Mouse (Mus musculus) neural tube, embryonic 14.5 days (tissue): ENCODE measurements around the gene Zfp46. TPM values are rescaled to one million over a fixed set of nuclear protein-coding genes. Genes with fewer than 3 reads are reported as not detected.

Experiments used
- ATAC-seq: fragments of 200-750 bp; cut with Nextera tagmentation; 2 replicates; pipeline ENCODE4 v1.8.0; 2017; ENCODE audit warnings: low read depth, mild to moderate bottlenecking, moderate TSS enrichment, moderate library complexity
- H3K27ac ChIP-seq: fragments of 300-500 bp; sonication (generic); 2 replicates; pipeline ENCODE4 v1.5.1; 2014; ENCODE audit warnings: low read depth, mild to moderate bottlenecking, control low read depth, low read length, moderate library complexity, mixed read lengths
- H3K27me3 ChIP-seq: fragments of 300-500 bp; sonication (generic); 2 replicates; pipeline ENCODE4 v1.6.1; 2014; ENCODE audit warnings: low read length; ENCODE audit not compliant: control insufficient read depth, insufficient read depth
- H3K36me3 ChIP-seq: fragments of 300-500 bp; sonication (generic); 2 replicates; pipeline ENCODE4 v1.6.1; 2014; ENCODE audit warnings: low read length, mixed read lengths; ENCODE audit not compliant: control insufficient read depth, insufficient read depth
- H3K4me1 ChIP-seq: fragments of 300-500 bp; sonication (generic); 2 replicates; pipeline ENCODE4 v1.6.1; 2014; ENCODE audit warnings: low read length; ENCODE audit not compliant: control insufficient read depth, insufficient read depth
- H3K4me2 ChIP-seq: fragments of 300-500 bp; sonication (generic); 2 replicates; pipeline ENCODE4 v1.6.1; 2014; ENCODE audit warnings: mild to moderate bottlenecking, low read depth, low read length, control low read depth
- H3K4me3 ChIP-seq: fragments of 300-500 bp; sonication (generic); 2 replicates; pipeline ENCODE4 v1.5.1; 2014; ENCODE audit warnings: low read depth, low read length, control low read depth, mixed read lengths
- H3K9ac ChIP-seq: fragments of 300-500 bp; sonication (generic); replicated peaks from 2 replicates; pipeline ENCODE4 v1.6.1; 2014; ENCODE audit warnings: low read depth, mild to moderate bottlenecking, control low read depth, low read length, mixed read lengths
- H3K9me3 ChIP-seq: fragments of 300-500 bp; sonication (generic); 2 replicates; pipeline ENCODE4 v1.6.1; 2016; ENCODE audit warnings: low read length; ENCODE audit not compliant: control insufficient read depth
- WGBS: fragments of 180-500 bp; shearing (Covaris S2); extraction: QIAGEN DNeasy Blood & Tissue Kit; methylation state at CpG from one replicate; pipeline ENCODE4 v1.1.7; 2014; 5-methylcytosine and 5-hydroxymethylcytosine counted together
- polyA plus RNA-seq: library from polyadenylated mRNA; unstranded; fragments of >200 nt; fragmentation: Nextera tagmentation; extraction: Ambion mirVana; gene quantifications from 2 replicates; pipeline ENCODE4 v1.2.1, GENCODE M21; 2014

Zfp46 gene
- polyA plus RNA-seq, 1 experiment from 2014 or later, result 51.3 TPM

DNA sequence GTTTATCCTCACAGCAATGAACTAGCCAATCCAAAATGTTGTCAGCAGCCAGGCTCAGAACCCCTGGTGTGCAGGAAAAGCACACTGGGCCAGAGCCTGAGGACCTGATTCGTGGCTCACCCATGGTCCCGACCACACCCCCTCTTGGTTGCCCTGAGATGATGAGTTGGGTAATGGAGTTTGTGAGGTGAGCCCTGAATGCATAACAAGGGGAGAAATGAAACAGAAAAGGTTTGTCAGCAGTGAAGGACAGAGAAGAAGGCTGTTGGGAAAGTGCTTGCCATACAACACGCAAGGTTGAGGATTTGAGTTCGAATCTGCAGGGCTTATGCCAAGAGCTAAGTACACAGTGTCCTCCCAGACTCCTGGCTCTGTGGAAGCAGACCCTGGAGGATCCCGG is 38.8 kb upstream of the Zfp46 start:
- no peak overlapping the region for H3K4me3 ChIP-seq
- no peaks in the 10 kb centered on the region for H3K9me3 ChIP-seq
- peaks cover 18% of the 10 kb centered on the region for H3K27me3 ChIP-seq
- H3K4me1 ChIP-seq, result peaks cover 22% of the 10 kb centered on the region
- H3K4me2 ChIP-seq, result no peak overlapping the region
- H3K9ac ChIP-seq, result no peak overlapping the region
- no peaks in the 10 kb centered on the region for H3K36me3 ChIP-seq
- ATAC-seq, result no peak
- H3K27ac ChIP-seq, result no peak overlapping the region
- 44% methylated on average over 5 of the region's 5 CpGs for WGBS

DNA sequence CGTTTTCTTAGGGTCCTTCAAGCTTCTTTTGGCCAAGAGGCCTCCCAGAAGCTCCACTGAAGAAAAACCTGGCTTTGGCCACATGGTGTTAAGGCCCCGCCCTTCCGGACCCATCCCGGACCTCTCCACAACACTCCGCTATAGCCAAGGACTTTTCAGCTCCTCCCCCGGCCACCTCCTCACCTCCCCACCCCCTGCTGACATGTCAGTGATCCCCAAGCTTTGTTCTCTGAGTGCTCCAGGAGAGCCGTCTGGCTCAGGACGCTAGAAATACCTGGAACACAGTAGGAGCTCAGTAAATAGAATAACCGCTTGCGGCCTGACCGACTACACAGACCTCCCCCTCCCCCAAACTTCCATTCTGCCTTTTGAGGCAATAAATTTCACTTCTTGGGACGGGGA is 37.9 kb upstream of the Zfp46 start:
- no peak overlapping the region for H3K27ac ChIP-seq
- H3K9ac ChIP-seq, result no peak overlapping the region
- H3K4me2 ChIP-seq, result peak overlapping the region; percentile 6; the same call in 1 of the 2 replicates
- H3K4me3 ChIP-seq, result no peak overlapping the region
- ATAC-seq, result no peak
- peaks cover 22% of the 10 kb centered on the region for H3K4me1 ChIP-seq
- H3K9me3 ChIP-seq, result no peaks in the 10 kb centered on the region
- H3K36me3 ChIP-seq, result no peaks in the 10 kb centered on the region
- 2% methylated on average over 12 of the region's 12 CpGs for WGBS
- peaks cover 18% of the 10 kb centered on the region for H3K27me3 ChIP-seq

DNA sequence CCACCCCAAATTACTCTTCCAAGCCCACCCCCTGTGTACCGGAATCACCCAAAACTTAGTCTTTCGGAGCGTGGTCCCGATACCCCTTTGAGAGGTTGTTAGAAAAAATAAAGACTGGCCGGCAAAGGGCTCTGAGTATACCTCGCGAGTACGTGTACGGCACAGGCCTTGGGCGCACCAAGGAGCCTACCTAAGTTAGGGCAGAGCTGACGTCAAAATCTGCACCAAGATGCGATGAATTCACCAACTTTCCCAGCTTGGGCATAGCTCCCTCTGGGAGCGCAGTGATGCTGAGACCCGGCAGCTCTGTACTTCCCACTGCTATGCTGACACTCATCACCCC is 37.1 kb upstream of the Zfp46 start:
- no peak for ATAC-seq
- no peaks in the 10 kb centered on the region for H3K9me3 ChIP-seq
- no peak overlapping the region for H3K27ac ChIP-seq
- no peaks in the 10 kb centered on the region for H3K36me3 ChIP-seq
- peak overlapping the region; percentile 31 for H3K4me3 ChIP-seq
- peaks cover 22% of the 10 kb centered on the region for H3K4me1 ChIP-seq
- peak overlapping the region; percentile 58 for H3K4me2 ChIP-seq
- under 1% methylated on average over 14 of the region's 14 CpGs for WGBS
- no peak overlapping the region for H3K9ac ChIP-seq
- peaks cover 18% of the 10 kb centered on the region for H3K27me3 ChIP-seq

DNA sequence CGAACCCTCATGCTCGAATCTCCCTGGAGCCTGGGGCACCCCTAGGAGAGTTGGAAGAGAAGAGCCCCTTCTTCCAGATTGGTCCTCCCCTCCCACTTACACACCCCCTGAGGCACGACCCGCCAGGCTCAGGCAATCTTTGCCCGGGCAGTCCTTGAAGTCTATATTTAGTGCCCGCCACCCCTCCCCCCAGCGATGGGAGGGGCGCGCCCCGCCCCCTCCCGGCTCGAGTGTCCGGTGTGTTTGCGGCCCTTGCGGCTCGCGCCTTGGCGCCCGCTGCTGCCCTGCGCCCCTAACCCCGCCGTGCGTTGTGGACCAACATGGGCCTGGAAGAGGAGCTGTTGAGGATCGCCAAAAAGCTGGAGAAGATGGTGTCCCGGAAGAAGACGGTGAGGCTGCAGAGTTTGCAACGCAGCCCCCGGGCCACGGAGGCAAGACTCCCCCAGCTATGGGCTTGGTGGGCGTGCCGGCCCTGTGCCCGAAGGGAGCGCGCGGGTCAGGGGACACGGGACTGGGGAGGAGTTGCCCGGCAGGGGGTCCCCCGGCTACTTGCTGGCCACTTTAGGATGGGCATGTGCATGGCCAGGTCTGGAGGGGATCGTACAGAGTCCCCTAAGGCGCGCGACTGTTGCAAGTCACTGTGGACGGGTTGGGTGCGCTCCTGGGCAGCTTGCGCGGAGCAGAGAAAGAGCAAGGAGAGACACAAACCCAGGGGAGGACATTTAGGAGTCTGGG is 36.6 kb upstream of the Zfp46 start, which contains the start of gene Tcea3:
TSS of gene Tcea3 (plus strand) at position 1 of the 735 bp plus-strand sequence.
- Histone ChIP-seq H3K27ac (no peak within 1 kb of the TSS), H3K36me3 (no peaks in the 10 kb centered on the region), H3K4me3 (peak within 1 kb of the TSS; percentile 31), H3K4me1 (peaks cover 22% of the 10 kb centered on the region), H3K4me2 (peak within 1 kb of the TSS; percentile 58), H3K9ac (no peak within 1 kb of the TSS; the same call in 1 of the 2 replicates), H3K27me3 (peaks cover 18% of the 10 kb centered on the region), H3K9me3 (no peaks in the 10 kb centered on the region)
- no peak; the same call in 1 of the 2 replicates for ATAC-seq
- WGBS, result 1% methylated on average over 46 of the region's 46 CpGs

DNA sequence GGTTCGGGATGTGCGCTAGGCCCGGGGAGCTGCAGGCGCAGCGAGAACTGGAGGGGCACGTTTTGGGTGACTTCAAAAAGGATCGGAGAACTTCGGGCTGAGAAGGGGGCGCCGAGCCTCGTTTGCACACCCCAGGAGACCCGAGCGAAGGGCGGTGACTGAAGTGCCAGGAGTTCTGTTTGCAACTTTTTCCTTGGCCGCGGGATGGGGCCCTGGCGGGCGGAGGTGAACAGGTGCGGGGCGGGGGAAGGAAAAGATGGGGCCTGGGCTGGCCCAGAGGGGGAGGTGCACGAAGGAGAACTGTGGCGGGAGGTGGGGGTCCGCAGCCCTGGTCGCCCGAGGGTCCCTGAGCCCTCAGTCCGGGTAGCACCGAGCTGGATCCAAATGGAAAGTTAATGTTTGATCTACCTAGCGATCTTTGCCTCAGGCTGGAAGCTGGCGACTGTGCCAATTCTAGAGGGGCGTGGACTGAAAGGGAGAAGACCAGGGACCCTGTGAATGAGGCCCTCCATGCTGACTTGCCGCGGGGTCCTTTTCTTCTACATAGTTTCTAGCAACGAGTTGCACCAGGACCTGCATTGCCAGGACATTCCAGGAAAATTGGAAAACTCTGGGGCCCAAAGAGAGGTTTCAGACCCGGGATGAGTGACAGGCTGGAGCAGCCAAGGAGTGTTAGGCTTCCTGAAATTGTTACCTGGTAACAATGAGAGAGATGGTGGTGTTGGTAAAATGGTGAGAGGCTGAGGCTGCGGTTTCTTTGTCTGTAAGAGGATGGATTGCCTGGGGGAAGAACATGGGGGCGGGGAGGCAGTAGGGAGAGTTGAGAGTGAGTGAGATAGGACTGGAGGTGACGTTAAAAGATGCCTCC is 35.8 kb upstream of the Zfp46 start:
- no peaks in the 10 kb centered on the region for H3K36me3 ChIP-seq
- no peak overlapping the region for H3K27ac ChIP-seq
- no peak for ATAC-seq
- peaks cover 18% of the 10 kb centered on the region for H3K27me3 ChIP-seq
- H3K4me2 ChIP-seq, result peak overlapping the region; percentile 58
- under 1% methylated on average over 37 of the region's 37 CpGs for WGBS
- H3K9me3 ChIP-seq, result no peaks in the 10 kb centered on the region
- H3K9ac ChIP-seq, result no peak overlapping the region
- H3K4me3 ChIP-seq, result peak overlapping the region; percentile 31
- peaks cover 22% of the 10 kb centered on the region for H3K4me1 ChIP-seq

DNA sequence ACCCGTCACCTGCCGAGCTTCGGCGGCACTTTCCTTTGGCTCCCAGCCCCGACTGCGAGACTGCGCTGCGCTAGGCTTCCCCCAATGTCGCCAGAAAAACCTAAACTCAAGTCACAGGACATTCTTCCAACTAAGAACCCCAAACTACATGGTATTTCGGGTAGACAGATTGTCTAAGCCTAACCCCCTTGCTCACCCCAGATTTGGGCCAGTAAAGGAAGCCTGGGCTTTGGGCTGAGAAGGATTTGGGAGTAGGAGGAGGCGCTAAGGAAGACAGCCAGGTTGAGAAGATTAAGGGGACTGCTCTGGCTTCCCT is 35.2 kb upstream of the Zfp46 start:
- 9% methylated on average over 11 of the region's 11 CpGs for WGBS
- no peak overlapping the region for H3K4me2 ChIP-seq
- H3K36me3 ChIP-seq, result no peaks in the 10 kb centered on the region
- no peak overlapping the region for H3K4me3 ChIP-seq
- peaks cover 22% of the 10 kb centered on the region for H3K4me1 ChIP-seq
- peaks cover 18% of the 10 kb centered on the region for H3K27me3 ChIP-seq
- H3K9me3 ChIP-seq, result no peaks in the 10 kb centered on the region
- H3K27ac ChIP-seq, result no peak overlapping the region
- no peak overlapping the region for H3K9ac ChIP-seq
- ATAC-seq, result no peak

DNA sequence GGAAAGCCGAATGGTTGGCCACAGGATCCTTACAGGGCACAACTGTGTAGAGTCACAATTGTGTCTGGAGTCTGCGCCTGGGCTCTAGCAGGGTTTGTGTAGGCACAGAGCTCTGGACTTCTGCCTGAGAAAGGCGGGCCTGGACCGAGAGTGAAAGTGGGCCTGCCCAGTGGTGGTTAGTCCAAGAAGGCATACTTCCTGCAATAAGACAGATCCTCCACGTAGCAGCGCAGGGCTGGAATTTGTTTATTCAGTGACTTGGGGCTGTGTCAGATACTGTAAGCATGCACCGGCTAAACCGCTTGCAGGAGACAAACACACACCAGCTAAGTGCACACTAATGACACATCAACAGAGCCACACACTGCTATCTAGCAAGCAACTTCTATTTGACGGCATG is 34.7 kb upstream of the Zfp46 start:
- Histone ChIP-seq H3K4me3 (no peak overlapping the region), H3K27me3 (peaks cover 18% of the 10 kb centered on the region), H3K27ac (no peak overlapping the region), H3K9me3 (no peaks in the 10 kb centered on the region), H3K4me2 (no peak overlapping the region), H3K4me1 (peaks cover 22% of the 10 kb centered on the region), H3K36me3 (no peaks in the 10 kb centered on the region), H3K9ac (no peak overlapping the region)
- 56% methylated on average over 9 of the region's 9 CpGs for WGBS
- no peak for ATAC-seq

DNA sequence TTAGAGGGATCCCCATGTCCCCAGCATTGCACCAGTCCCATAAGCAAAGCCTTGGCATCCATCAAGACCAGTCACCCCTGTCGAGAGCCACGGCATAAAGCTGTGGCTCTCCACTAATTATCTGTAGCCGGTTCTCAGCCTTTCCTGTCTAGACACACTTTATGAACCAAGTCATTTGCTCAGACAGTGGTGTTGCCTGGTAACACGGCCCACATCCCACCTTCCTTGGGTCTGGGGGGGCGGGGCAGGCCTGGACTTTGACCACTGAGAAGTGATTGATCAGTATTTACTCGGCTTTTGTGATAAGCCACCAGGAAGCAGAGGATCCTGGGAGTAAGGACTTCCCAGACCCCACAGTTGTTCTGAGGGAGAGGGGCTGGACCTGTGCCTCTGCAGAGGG is 28.6 kb upstream of the Zfp46 start:
- no peaks in the 10 kb centered on the region for H3K27me3 ChIP-seq
- ATAC-seq, result no peak
- H3K27ac ChIP-seq, result no peak overlapping the region
- no peak overlapping the region for H3K4me2 ChIP-seq
- H3K4me1 ChIP-seq, result no peaks in the 10 kb centered on the region
- H3K9ac ChIP-seq, result no peak overlapping the region
- no peak overlapping the region for H3K4me3 ChIP-seq
- no peaks in the 10 kb centered on the region for H3K9me3 ChIP-seq
- 47% methylated on average over 6 of the region's 6 CpGs for WGBS
- no peaks in the 10 kb centered on the region for H3K36me3 ChIP-seq

DNA sequence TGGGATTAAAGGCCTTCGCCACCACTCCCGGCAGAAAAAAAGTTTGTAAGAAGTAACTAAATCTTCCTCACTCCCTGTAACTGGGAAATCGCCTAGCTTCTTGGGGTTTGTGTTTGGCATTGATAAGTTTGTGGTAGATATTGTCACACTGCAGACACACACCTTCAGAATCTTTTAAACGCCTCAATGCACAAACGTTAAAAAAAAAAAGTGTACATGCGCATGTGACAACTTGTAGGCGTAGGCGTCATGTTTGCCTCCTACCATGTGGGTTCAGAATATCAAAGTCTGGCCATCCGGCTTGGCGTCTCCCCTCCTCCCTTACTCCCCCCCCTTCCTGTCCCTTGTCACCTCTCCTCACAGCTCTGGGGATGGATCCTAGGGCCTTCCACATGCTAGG is 27.8 kb upstream of the Zfp46 start:
- Histone ChIP-seq H3K9me3 (no peaks in the 10 kb centered on the region), H3K4me2 (no peak overlapping the region), H3K27me3 (no peaks in the 10 kb centered on the region), H3K4me3 (no peak overlapping the region), H3K4me1 (no peaks in the 10 kb centered on the region), H3K9ac (no peak overlapping the region), H3K36me3 (no peaks in the 10 kb centered on the region), H3K27ac (no peak overlapping the region)
- ATAC-seq, result no peak
- WGBS, result 83% methylated on average over 10 of the region's 10 CpGs
